ENCODE assay signal across 22 mouse cellular contexts in genomic region chr6:103465479-103466080, GRCm38 (mm10). TPM values are rescaled to one million over a fixed set of nuclear protein-coding genes. Genes with fewer than 3 reads are reported as not detected.
A peak's percentile ranks its signal among the peaks of the same experiment; 100 is the strongest.
DNase-seq lines count a peak whose midpoint lies in the region; ATAC-seq and TF ChIP-seq lines count a peak whose summit lies in the region.
"Had no signal": no experiment of that assay in that cellular context is flagged by ENCODE, and none has a peak within 500 bp of the region (broad histone marks: within the 10 kb centered on the region; RNA-seq: fewer than 3 reads in every experiment).

No protein-coding gene starts in this region.

- no peaks in the 10 kb centered on the region for H3K9me3 ChIP-seq in neural tube, embryonic 15.5 days (replicated peaks)
- H3K9me3 ChIP-seq: embryonic facial prominence, embryonic 10.5 days; hindbrain, embryonic 12.5 days; kidney, embryonic 15.5 days; midbrain, embryonic 12.5 days had no signal

- DNase-seq in thymus, postnatal 14 days = peak; percentile 13
- DNase-seq in thymus, adult 2 months = no peak
- no peak for DNase-seq in layer of hippocampus, postnatal 14 days (ENCODE audit: low spot score in 2 of 2)
- DNase-seq in urinary bladder, postnatal 4 days (ENCODE audit: low spot score in 2 of 2) = no peak
- DNase-seq: adrenal gland, adult 8-10 months; cerebellum, adult 18-20 months; cerebellum, postnatal 36 days; gastrocnemius, postnatal 14 days; layer of hippocampus, postnatal 36 days; liver; liver, postnatal 0 days had no signal

- no peak overlapping the region for H3K9ac ChIP-seq in neural tube, embryonic 15.5 days (replicated peaks)
- H3K9ac ChIP-seq: hindbrain, embryonic 12.5 days; kidney, embryonic 15.5 days; liver, postnatal 0 days; midbrain, embryonic 12.5 days had no signal

- no peak overlapping the region for H3K27ac ChIP-seq in thymus, adult 2 months (ENCODE audit: control insufficient read depth, insufficient read depth, low read length)
- no peak overlapping the region for H3K27ac ChIP-seq in neural tube, embryonic 15.5 days (replicated peaks)
- H3K27ac ChIP-seq: embryonic facial prominence, embryonic 10.5 days; hindbrain, embryonic 12.5 days; kidney, embryonic 15.5 days; midbrain, embryonic 12.5 days had no signal

- H3K4me1 ChIP-seq in thymus, adult 2 months (replicated peaks; ENCODE audit: control insufficient read depth, insufficient read depth, low read length) = peaks cover 16% of the 10 kb centered on the region
- H3K4me1 ChIP-seq in neural tube, embryonic 15.5 days = no peaks in the 10 kb centered on the region
- H3K4me1 ChIP-seq: embryonic facial prominence, embryonic 10.5 days; kidney, embryonic 15.5 days; midbrain, embryonic 12.5 days had no signal

- 41% methylated on average over 5 of the region's 5 CpGs for WGBS in thymus, adult 2 months
- WGBS in neural tube, embryonic 15.5 days = 73% methylated on average over 5 of the region's 5 CpGs

- H3K36me3 ChIP-seq in thymus, adult 2 months (ENCODE audit: control insufficient read depth, insufficient read depth, low read length) = no peaks in the 10 kb centered on the region
- no peaks in the 10 kb centered on the region for H3K36me3 ChIP-seq in neural tube, embryonic 15.5 days
- H3K36me3 ChIP-seq: embryonic facial prominence, embryonic 10.5 days; G1E; hindbrain, embryonic 12.5 days; kidney, embryonic 15.5 days; midbrain, embryonic 12.5 days had no signal

- TF ChIP-seq POLR2A in thymus, adult 2 months (IDR thresholded peaks at IDR 0.05; ENCODE audit: control insufficient read depth, extremely low read depth, insufficient read depth, low read length, poor library complexity) = no peak

- H3K27me3 ChIP-seq in thymus, adult 2 months (ENCODE audit: control insufficient read depth, insufficient read depth, low read length) = no peaks in the 10 kb centered on the region
- H3K27me3 ChIP-seq in neural tube, embryonic 15.5 days (replicated peaks) = no peaks in the 10 kb centered on the region
- H3K27me3 ChIP-seq: hindbrain, embryonic 12.5 days; kidney, embryonic 15.5 days; midbrain, embryonic 12.5 days had no signal

- no peak for TF ChIP-seq CTCF in thymus, adult 2 months (IDR thresholded peaks at IDR 0.05; ENCODE audit: borderline replicate concordance, control insufficient read depth, extremely low read depth, insufficient read depth, low read length, poor library complexity)

- ATAC-seq in common myeloid progenitor, adult 5-6 weeks (replicated peaks; ENCODE audit: low read depth, poor library complexity, severe bottlenecking) = peak; percentile 99
- peak; percentile 59; the same call in 1 of the 2 replicates for ATAC-seq in megakaryocyte-erythroid progenitor cell, adult 5-6 weeks (replicated peaks; ENCODE audit: low FRiP score, low TSS enrichment, poor library complexity, severe bottlenecking)
- ATAC-seq in neural tube, embryonic 15.5 days (ENCODE audit: low FRiP score) = no peak
- ATAC-seq: intestine, embryonic 16.5 days; liver, postnatal 0 days had no signal

- H3K4me3 ChIP-seq in thymus, adult 2 months (ENCODE audit: control insufficient read depth, insufficient read depth, low read length) = no peak overlapping the region
- H3K4me3 ChIP-seq in neural tube, embryonic 15.5 days (replicated peaks) = no peak overlapping the region
- H3K4me3 ChIP-seq: embryonic facial prominence, embryonic 10.5 days; hindbrain, embryonic 12.5 days; kidney, embryonic 15.5 days; midbrain, embryonic 12.5 days; myocyte had no signal

- no peak overlapping the region for H3K4me2 ChIP-seq in neural tube, embryonic 15.5 days
- H3K4me2 ChIP-seq: hindbrain, embryonic 12.5 days; kidney, embryonic 15.5 days; midbrain, embryonic 12.5 days had no signal

RNA-seq across cellular contexts. Expression of gene Chl1, which starts 44.8 kb away (rescaled TPM):
- 0.63 and 0.82 TPM in 2 replicates for polyA plus RNA-seq in thymus, adult 2 months (2012; rRNA removed)
- total RNA-seq in common myeloid progenitor, adult 5-6 weeks (2017) = not detected in 2 replicates
- not detected in 2 replicates for total RNA-seq in megakaryocyte-erythroid progenitor cell, adult 5-6 weeks (2014; fragmentation: Nextera tagmentation)
- total RNA-seq in megakaryocyte-erythroid progenitor cell, adult 5-6 weeks (2017) = not detected in 2 replicates
- 100 to 1,000 TPM; 172 to 190 TPM for total RNA-seq in layer of hippocampus, postnatal 14 days (2021)
- polyA plus RNA-seq in neural tube, embryonic 15.5 days (2015; fragmentation: Nextera tagmentation; extraction: Ambion mirVana) = 77.0 and 97.9 TPM in 2 replicates
- polyA plus RNA-seq: C2C12; G1E; liver, postnatal 0 days; myocyte had no signal

Comparison
In these comparisons a context has a peak if more than half of its experiments do, and no peak if none do; other contexts are left out.
1. RNA of gene Chl1, which starts 44.8 kb away (total RNA-seq): 172 to 190 TPM in layer of hippocampus, postnatal 14 days; not detected in common myeloid progenitor, adult 5-6 weeks and not detected in megakaryocyte-erythroid progenitor cell, adult 5-6 weeks; every median in the first group is over 100 times any median in the second.